Mouse (Mus musculus): ENCODE measurements around the gene Hcst. TPM values are rescaled to one million over a fixed set of nuclear protein-coding genes. Genes with fewer than 3 reads are reported as not detected.

Gene Hcst
- total RNA-seq (2021) (1 to 10 TPM; 1.2 to 2.0 TPM), polyA plus RNA-seq (2012; rRNA removed) (6.3 and 7.9 TPM in 2 replicates)
- long read RNA-seq: 0 reads

DNA sequence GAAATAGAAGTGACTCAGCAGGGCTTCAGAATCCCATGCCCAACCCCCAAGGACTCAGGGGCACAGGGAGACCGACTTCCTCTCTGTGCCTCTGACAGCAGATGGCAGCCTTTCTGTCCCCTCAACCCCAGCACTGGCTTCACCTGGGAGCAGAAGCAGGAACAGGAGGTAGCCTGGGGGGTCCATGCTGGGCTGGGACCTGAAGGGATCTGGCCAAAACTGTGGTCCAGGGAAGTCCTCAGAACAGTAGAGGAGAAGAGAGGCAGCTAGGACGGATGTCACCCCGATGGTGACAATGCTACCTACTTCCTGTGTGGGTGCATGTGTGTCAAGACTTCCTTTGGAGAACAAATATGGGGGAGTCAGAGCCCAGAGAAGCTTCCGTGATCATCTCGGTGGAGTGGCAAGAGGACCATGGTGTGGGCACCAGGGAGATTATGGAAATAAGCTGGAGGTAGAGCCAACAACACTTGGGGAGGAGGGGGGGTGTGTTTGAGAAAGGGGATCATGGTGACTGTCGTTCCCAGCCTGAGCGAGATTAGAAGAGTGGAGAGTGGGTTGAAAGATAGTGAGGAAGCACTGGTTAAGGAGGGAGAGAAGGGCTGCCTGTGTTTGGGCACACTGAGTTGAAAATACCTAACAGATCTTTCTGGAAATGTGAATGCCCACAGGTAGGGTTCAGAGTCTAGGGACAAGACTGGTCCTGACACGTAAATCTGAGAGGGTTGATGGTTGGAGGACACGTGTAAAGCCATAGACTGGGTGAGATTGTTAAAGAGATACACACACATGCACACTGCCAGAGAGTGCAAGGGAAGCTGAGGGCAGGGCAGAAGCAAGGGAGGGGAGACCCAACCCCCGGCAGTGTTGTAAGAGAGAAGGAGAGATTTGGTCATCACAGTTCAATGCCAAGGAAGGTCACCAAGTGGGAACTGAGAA, at the start of gene Hcst:
Hcst (minus strand) TSS at position 294 of the 939 bp plus-strand sequence.
- DNase-seq: peak; percentile 25

DNA sequence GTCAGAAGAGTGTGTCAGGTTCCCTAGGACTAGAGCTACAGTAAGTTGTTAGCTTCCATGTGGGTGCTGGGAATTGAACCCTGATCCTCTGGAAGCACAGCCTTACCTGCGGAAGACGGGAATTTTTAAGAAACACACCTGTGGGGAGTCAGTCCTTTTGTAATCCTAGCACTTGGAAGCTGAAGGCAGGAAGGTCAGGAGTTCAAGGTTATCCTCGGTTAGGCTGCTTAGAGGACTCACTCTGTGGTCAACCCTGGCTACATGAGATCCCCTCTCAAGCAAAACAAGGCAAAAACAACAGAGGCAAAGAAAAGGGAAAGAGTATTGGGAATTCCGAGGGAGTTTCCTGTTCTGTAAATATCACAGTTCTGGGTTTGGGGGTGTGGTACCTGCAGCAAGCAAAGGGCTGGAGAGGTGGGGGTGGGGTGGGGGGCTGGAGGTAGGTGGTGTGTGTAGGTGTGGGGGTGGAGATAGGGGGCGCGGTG, 45.2 kb upstream of the Hcst start:
- DNase-seq: no peak

- no peak for DNase-seq
These were observed 44.3 kb upstream of the Hcst start for GRCm38 (mm10) chr7:30463996-30464395.

DNA sequence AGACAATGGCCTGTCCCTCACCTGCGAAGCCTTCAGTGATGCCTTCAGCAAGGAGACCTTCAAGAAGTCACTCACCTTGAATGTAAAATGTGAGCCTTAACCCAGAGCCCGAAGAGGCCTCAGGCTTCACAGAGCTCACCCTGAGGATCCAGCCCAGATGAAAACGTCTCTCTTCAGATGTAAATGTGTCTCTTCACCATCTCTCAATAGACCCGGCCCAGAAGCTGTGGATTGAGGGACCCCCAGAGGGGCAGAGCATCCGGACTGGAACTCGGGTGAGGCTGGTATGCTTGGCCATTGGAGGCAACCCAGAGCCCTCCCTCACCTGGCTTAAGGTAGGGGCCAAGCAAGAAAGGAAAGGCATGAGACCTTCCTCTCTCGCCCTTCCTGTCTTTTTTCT, 43.9 kb upstream of the Hcst start:
- DNase-seq: no peak

DNA sequence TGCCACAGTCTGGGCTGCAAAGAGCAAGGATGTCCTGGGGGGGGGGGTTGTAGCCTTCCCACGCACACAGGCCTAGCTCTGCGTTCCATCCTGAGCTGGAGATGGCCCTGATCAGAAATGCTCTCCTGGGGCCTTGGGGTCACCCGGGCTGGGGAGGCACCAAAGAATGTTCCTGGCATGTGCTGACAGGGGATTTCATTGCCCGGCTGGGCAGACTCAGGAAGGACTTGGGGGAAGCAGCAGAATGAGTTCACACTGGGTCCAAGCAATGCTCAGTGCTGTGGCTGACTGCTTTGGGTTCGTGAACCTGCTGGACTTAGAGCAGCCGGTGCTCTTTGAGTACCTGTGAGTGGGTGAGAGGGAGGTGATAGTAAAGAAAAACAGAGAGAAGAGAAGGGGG, 39.8 kb upstream of the Hcst start:
- no peak for DNase-seq

DNA sequence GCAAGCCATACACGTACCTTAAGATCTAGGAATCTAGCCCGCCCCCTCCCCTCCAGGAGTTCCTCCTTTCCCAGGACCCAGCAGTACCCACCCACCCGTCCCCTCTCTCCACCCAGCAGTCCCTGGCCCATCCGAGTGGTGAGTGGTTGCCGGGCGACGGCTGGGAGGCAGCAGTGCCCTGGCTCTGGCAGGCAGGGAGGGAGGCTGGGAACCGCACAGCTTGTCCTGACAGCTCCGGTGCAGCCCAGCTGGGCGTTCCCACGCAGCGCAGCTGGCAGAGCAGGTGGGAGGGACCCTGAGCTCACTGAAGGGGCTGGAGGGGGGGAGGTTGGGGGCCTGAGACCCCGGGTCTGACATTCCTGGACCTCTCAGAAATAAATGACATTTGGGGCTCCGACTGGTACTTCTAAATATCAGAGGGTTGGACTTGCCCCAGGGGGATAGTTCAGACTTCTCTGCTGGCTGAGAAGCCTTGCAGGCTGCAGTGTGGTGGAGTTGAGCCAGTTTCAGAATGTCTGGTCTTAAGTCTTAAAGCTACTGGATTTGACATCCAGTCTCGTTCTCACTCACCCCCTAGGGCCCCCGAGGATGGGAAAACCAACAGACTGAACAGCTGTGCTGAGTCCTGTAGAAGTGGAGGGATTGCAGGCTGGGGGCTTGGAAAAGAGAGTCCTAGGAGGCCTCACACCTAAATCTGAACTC, 38.1 kb upstream of the Hcst start, which contains the start of the genes Kirrel2 and Nphs1:
Kirrel2 (minus strand) TSS at position 62 of the 702 bp plus-strand sequence.
Nphs1 (plus strand) TSS at position 687 of the 702 bp plus-strand sequence.
- no peak for DNase-seq

GRCm38 (mm10) chr7:30456911-30457628, 37.4 kb upstream of the Hcst start:
- no peak for DNase-seq

DNA sequence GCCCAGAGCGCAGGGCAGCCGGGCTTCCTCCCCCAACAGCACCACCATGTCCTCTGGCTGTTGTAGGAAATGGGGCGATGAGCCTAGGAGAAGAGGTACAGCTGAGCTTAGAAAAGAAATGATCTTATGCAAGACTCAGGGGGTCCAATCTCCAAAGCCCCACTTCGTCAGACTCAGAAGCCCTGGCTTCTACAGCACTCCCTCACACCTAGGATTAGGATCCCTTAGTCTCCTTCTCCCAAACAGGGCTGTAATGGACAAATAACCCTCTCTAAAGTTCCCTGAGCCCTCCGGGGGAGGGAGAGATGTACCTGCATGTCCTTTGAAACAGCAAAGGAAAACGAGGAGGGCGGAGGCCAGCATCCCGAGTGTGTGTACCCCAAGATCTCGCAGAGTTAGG, 36.8 kb upstream of the Hcst start:
- no peak for DNase-seq

- no peak for DNase-seq
These were observed 34.6 kb upstream of the Hcst start for GRCm38 (mm10) chr7:30454259-30454658.

GRCm38 (mm10) chr7:30453766-30454165, 34.1 kb upstream of the Hcst start:
- peak; percentile 29 for DNase-seq

- DNase-seq: no peak
These were observed 33.7 kb upstream of the Hcst start for GRCm38 (mm10) chr7:30453327-30453726.

DNA sequence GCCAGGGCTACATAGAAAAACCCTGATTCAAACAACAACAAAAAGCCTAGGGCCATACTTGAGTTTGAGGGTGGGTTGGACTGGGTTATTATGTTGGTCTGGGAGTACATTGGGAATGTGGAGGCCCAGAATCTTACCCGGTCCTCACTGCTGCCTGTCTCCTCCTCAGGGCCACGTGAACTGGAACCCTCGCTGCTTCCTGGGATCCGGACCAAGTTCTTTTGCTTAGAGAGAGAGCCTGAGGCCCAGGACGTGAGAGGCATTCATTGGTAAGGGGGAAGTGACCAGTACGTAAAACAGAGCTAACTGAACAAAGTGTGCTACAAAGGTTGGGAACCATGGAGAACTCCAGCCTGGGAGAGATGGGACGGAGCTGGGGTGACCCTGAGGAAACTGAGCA, 30.6 kb upstream of the Hcst start:
- DNase-seq: no peak

- peak; percentile 81 for DNase-seq
These were observed 25.5 kb upstream of the Hcst start, which contains the start of gene Aplp1 for GRCm38 (mm10) chr7:30444971-30445751. Gene Aplp1, minus strand, starts transcription at chr7:30445535.

DNA sequence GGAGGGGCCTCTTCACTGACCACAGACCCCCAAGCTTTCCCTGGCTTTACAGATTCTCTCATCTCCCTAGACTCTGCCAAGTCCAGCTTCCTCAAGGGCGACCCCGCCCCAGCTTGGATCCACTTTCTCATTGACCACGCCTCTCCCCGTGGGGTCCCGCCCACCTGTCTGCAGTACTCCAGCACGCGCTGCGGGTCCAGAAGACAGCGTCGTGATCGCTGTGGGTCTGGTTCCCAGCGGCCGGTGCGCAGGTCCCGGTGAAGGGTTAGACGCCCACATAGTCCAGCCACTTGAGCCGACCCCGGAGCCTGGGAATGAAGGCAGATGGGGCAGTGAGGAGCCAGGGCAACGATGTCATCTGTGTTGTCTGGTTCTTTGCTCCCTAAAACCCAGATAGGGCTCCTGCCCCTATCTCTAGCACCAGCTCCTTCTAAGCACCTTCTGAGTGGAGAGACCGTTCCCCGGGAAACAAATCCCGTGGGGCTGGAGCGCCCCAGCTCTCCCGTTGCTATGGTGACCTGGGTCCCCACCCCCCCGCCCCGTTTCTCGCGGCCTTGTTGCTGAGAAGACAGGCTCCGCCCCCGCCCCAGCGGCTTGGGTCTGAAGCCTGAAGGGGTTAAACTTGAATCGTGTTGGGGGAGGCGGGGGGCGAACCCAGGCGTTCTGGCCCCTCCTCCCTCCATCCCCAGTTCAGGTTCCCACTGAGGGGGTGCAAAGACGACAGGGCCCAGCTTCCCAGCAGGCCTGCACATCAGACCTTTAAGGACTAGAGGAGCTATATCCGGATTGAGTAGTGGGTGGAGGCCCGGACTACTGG, 24.7 kb upstream of the Hcst start:
- peak; percentile 70 for DNase-seq

DNA sequence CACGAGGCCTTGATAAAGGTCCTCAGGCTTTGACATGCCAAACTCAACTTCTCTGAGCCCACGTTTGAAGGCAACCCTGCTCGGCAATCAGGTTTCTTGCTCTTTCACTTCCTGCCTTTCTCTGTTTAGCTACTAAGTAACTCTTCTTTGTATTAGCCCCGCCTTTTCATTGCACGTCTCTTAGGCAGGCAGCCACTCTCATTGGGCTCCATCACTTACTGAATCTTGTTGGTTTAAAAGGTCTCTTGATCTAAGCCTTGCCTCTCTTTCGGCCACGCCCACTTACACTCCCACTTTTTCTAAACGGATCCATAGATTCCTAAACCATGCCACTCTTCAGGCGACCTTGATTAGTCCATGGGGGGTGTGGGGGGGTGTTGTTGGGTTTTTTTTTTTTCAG, 24.0 kb upstream of the Hcst start:
- no peak for DNase-seq

GRCm38 (mm10) chr7:30440697-30441096, 21.0 kb upstream of the Hcst start:
- peak; percentile 57 for DNase-seq

- DNase-seq: no peak
These were observed 20.1 kb upstream of the Hcst start for GRCm38 (mm10) chr7:30439734-30440133.

GRCm38 (mm10) chr7:30436879-30437278, 17.2 kb upstream of the Hcst start:
- no peak for DNase-seq

GRCm38 (mm10) chr7:30435156-30435555, 15.5 kb upstream of the Hcst start:
- DNase-seq: no peak

- DNase-seq: no peak
These were observed 15.0 kb upstream of the Hcst start for GRCm38 (mm10) chr7:30434701-30435100.

Measured in adrenal gland, adult 2 months (tissue).